Mouse (Mus musculus) heart, adult 18-20 months (tissue): ENCODE measurements around the gene Ankle1. TPM values are rescaled to one million over a fixed set of nuclear protein-coding genes. Genes with fewer than 3 reads are reported as not detected.

Source experiments
- DNase-seq, 2 experiments: peaks; one replicate each; pipeline ENCODE4 v3.0.0; 2021 to 2022; ENCODE audit warnings: mixed read lengths in 1 of 2
- total RNA-seq, 2 experiments: library from RNA; stranded (reverse); gene quantifications; 2 replicates each; pipeline ENCODE4 v1.2.3; 2021

Ankle1 gene
- total RNA-seq, 2 experiments from 2014 or later = not detected

- DNase-seq = peak; percentile 61 to 92
These were observed 23.5 kb upstream of the Ankle1 start for GRCm38 (mm10) chr8:71381971-71382961.

GRCm38 (mm10) chr8:71383396-71383795 is 22.4 kb upstream of the Ankle1 start:
- DNase-seq = no peak

GRCm38 (mm10) chr8:71383860-71384259 is 21.9 kb upstream of the Ankle1 start:
- no peak for DNase-seq

GRCm38 (mm10) chr8:71385212-71385835 is 20.5 kb upstream of the Ankle1 start:
- no peak for DNase-seq

GRCm38 (mm10) chr8:71388267-71388666 is 17.5 kb upstream of the Ankle1 start:
- DNase-seq = peak in 1 of 2 experiments; percentile 63

- peak in 1 of 2 experiments; percentile 0 for DNase-seq
These were observed 14.1 kb upstream of the Ankle1 start for GRCm38 (mm10) chr8:71391696-71392095.

GRCm38 (mm10) chr8:71392391-71392790 is 13.4 kb upstream of the Ankle1 start:
- DNase-seq = no peak

- DNase-seq = peak; percentile 3 to 12
These were observed 12.9 kb upstream of the Ankle1 start for GRCm38 (mm10) chr8:71392871-71393270.

GRCm38 (mm10) chr8:71394481-71394880 is 11.3 kb upstream of the Ankle1 start:
- peak; percentile 3 to 8 for DNase-seq

GRCm38 (mm10) chr8:71395071-71395470 is 10.7 kb upstream of the Ankle1 start:
- DNase-seq = peak; percentile 10 to 29

GRCm38 (mm10) chr8:71395629-71396028 is 10.2 kb upstream of the Ankle1 start, which contains the start of gene Ushbp1:
TSS of gene Ushbp1 (minus strand) at chr8:71395802.
- DNase-seq = peak; percentile 64 to 86

GRCm38 (mm10) chr8:71396639-71397305 is 9.0 kb upstream of the Ankle1 start, which contains the start of gene Babam1:
TSS of gene Babam1 (plus strand) at chr8:71396861.
- peak; percentile 94 to 98 for DNase-seq

- DNase-seq = no peak
These were observed 8.1 kb upstream of the Ankle1 start for GRCm38 (mm10) chr8:71397701-71398100.

- no peak for DNase-seq
These were observed 5.0 kb upstream of the Ankle1 start for GRCm38 (mm10) chr8:71400826-71401225.

- no peak for DNase-seq
These were observed 4.4 kb upstream of the Ankle1 start for GRCm38 (mm10) chr8:71401454-71401853.

- no peak for DNase-seq
These were observed 3.3 kb upstream of the Ankle1 start for GRCm38 (mm10) chr8:71402446-71402964.

- DNase-seq = no peak
These were observed 2.5 kb upstream of the Ankle1 start for GRCm38 (mm10) chr8:71403107-71403885.

- DNase-seq = no peak
These were observed 1.8 kb upstream of the Ankle1 start for GRCm38 (mm10) chr8:71404011-71404410.

GRCm38 (mm10) chr8:71404951-71405351 is 859 bp upstream of the Ankle1 start:
- DNase-seq = no peak

- DNase-seq = peak; percentile 63 to 64
These were observed 547 bp downstream of the Ankle1 start for GRCm38 (mm10) chr8:71406099-71407015.
